Mouse (Mus musculus) C2C12 (cell line): ENCODE measurements around the gene Mybpc3.

Experiments used
- CEBPB ChIP-seq: IDR thresholded peaks from one replicate; pipeline ENCODE4 v1.6.1; 2011; ENCODE audit warnings: low read depth, mild to moderate bottlenecking, control low read depth, moderate library complexity
- CTCF ChIP-seq: IDR thresholded peaks from one replicate; pipeline ENCODE4 v1.5.1; 2011; ENCODE audit not compliant: control insufficient read depth, insufficient read depth, insufficient read length
- MAX ChIP-seq: IDR thresholded peaks from one replicate; pipeline ENCODE4 v1.6.1; 2011; ENCODE audit warnings: mild to moderate bottlenecking, control low read depth
- USF1 ChIP-seq: IDR thresholded peaks from one replicate; pipeline ENCODE4 v1.6.1; 2011; ENCODE audit warnings: low read depth, mild to moderate bottlenecking, control low read depth, moderate library complexity

DNA sequence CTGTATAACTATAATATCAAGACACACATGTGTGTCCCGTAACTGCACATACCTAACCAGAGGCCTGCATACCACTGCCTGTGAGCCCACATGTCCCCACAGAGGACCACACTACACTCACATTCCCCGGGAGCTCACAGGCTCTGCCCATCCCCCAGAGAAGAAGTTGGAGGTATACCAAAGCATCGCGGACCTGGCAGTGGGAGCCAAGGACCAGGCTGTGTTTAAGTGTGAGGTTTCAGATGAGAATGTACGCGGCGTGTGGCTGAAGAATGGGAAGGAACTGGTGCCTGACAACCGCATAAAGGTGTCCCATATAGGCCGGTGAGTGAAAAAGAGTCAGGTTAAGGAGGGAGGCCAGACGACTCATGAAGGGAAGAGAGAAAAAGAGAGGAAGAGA, 7.2 kb downstream of the Mybpc3 start:
- TF ChIP-seq MAX, result no peak
- TF ChIP-seq CTCF, result no peak
- no peak for TF ChIP-seq USF1
- no peak for TF ChIP-seq CEBPB
